Mouse (Mus musculus) left cerebral cortex, adult 11 months (tissue): ENCODE results near the gene Igf2bp1.

Source experiments
- DNase-seq: peaks from one replicate; pipeline ENCODE4 v3.0.0; 2022; ENCODE audit warnings: low spot score

The Igf2bp1 gene

DNA sequence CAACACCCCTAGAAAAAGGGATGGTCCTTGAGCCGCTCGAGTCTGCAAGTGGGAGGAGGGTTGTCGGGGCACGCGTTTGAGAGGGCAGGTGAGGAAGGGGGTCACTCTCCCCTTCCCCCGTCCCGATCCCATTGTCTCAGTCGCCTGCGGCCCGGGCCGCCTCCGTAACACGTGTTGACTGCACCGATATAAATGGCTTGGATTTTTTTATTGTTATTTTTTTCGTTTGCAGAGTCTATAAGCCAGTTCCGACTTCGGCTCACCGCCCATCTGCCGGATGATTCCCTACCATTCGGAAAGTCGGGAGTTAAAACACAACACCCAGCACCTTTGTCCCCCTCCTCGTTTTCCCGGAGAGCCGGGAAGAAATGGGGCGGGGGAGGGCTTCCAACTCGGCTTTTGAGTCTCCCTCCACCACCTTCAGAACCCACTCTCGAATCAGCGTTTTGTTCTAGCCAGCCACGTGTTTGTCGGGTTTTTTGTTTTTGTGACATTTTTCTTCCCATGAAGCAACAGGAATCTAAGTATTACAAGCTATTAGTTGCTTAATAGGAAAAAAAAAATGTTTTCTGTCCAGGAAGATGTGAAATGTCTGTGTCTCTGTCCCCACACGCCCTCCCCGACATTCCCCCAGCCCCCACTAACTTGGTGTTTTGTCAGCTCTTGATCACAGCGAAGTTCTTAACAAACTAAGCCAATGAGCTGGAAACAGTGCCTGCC, 1.9 kb upstream of the Igf2bp1 start:
- DNase-seq = no peak

DNA sequence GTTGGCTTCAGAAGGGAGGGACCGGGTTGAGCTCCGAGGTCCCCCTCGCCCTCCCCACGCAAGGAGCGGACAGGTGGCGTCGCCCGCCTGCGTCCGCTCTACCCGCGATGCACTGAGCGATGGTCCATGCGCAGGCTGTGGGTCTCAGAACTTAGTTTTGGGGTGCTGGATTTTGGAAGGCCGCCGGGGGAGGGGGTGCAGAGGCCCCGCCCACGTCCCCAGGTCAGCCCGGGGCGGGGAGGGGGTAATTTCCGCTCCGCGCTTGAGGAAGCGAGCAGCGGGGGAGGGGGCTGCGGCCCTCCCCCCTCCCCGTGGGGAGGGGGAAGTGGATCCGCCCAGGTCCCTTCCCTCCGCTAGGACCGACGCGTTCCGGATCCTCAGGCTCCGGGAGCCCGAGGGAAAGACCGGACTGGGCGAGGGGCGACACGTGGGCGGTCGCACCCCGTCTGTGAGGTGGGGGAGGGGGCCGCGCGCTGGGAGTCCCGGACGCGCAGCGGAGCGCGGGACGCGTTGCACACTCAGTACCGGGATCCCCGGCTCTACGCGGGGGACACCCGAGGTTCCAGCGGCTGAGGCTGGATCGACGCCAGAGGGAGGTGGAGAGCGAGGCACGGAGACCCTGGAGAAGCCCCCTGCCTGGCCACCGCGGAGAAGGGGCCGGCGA, 1.2 kb upstream of the Igf2bp1 start:
- no peak for DNase-seq

GRCm38 (mm10) chr11:96006367-96006851, 669 bp upstream of the Igf2bp1 start:
- DNase-seq = no peak

DNA sequence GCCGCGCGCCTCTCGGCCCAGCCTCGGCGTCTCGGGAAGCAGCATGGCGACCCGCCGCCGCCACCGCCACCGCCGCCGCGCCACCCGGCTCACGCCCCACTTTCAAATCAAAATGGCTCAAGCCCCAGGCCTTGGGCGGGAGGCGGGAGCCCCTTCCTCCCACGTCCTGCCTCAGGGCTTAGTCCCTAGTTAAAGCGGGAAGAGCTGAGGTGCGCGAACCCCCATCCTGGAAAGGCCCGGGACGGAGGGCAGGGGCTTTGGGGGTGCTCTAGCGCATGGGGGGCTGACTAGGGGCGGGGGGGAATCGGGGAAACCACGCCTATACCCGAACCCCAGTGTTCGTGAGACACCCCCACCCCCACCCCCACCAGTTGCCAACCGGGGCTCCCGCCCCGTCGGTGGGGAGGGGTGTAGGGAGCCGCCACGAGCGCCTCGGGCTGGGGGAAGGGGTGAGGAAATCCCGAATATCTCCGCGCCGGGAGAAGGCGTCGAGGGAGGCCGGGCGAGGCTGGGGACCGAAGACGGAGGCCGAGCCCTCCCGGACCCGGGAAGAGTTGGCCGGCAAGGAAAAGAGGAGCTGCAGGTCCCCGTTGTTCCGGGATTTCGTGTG, 842 bp downstream of the Igf2bp1 start:
- DNase-seq = no peak

DNA sequence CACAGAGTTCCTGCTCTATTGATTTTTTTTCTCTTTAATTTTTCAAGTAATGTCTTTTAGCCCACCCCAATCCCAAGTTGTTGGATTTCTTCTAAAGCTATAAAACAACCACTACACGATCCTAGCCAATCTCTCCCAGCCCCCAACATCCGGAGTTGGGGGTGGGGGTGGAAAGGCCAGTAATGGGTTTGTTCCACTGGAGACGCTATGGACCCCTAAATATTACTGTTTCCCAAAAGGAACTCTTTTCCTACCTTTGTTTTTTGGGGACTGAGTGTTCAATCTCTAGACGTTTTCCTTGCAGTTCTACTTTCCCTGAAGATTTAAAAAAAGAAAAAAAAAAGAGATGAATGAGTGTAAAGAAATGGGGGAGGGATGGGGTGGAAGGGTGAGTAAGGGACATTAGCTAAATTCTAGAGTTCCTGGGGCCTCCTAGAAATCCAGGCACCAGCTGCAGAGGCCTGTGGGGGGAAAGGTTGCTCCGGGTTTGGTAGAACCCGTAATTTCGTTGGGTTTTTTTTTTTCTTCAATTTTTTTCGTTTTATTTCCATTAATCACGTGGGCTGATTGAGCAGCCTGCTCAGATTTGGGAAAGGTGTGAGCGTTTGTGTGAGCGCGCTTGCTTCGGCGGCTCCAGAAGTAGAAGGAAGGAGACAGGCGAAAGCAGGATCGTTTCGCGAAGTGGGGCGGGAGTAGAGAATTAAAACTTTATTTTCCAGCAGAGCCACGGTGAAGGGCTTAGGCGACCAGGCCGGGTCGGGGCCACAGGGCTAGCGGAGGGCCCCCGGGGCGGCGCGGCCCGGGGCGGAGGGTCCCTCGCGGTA, 1.6 kb downstream of the Igf2bp1 start:
- DNase-seq = no peak

- DNase-seq = no peak
Observed at GRCm38 (mm10) chr11:96003100-96003900, 2.4 kb downstream of the Igf2bp1 start.

GRCm38 (mm10) chr11:95994151-95994550, 11.6 kb downstream of the Igf2bp1 start:
- DNase-seq = no peak

- no peak for DNase-seq
Observed at GRCm38 (mm10) chr11:95990886-95991708, 14.6 kb downstream of the Igf2bp1 start.

GRCm38 (mm10) chr11:95990431-95990830, 15.3 kb downstream of the Igf2bp1 start:
- no peak for DNase-seq

DNA sequence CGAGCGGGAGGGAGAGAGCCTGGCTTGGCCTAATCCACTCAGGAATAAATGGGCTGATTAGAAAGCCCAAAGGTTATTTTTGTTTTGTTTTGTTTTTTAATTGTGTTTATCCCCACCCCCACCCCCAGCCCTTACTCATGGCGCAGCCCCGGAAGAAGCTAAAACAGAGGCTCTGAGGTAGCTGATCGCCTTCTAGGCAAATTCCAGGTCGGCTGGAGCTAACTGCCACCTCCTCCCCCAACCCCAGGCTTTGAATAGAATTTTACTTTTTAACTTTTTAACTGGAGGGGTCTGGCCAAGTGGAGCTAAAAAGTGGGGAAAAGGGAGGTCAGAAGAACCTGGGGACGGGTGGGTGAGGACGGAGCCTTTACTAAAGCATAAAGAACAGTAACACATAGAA, 15.9 kb downstream of the Igf2bp1 start:
- DNase-seq = no peak

DNA sequence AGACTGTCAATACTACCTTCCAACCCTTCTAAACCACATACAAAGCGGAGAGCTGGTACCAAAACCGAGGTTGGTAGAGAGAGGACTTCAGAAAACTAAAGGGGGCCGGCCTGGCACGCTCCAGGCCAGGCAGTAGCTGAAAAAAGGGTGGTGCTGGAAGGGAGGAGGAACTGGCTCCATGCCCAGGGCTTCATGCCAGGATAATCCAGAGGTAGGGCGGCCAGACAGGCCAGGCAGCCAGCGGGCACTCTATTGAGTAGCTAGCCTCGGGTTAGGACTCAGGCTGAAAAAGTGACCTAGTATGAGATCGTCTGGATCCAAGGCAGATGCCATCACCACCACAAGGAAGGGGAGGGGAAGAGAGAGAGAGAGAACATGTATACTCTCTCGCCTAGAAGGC, 17.2 kb downstream of the Igf2bp1 start:
- no peak for DNase-seq

- no peak for DNase-seq
Observed at GRCm38 (mm10) chr11:95987854-95988447, 17.8 kb downstream of the Igf2bp1 start.

- DNase-seq = no peak
Observed at GRCm38 (mm10) chr11:95982475-95982874, 23.3 kb downstream of the Igf2bp1 start.

DNA sequence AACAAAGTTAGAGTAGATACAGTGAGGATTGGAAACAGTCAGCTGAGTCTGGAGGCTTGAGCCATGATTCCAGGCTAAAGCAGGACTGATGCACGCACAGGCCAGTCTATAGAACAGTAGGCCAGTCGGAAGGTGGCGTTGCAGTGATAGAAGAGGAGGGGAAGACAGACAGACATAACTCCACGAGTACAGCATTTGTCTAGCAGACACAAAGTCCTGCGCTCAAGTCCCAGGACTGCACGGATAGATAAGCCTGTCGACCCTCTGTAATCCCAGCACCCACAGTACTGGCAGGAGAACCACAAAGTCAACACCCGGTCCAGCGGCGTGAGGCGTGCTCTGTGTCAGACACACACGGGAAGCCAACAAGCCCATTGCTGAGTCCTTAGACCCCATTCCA, 23.9 kb downstream of the Igf2bp1 start:
- no peak for DNase-seq

- DNase-seq = no peak
Observed at GRCm38 (mm10) chr11:95980762-95981418, 24.9 kb downstream of the Igf2bp1 start.

DNA sequence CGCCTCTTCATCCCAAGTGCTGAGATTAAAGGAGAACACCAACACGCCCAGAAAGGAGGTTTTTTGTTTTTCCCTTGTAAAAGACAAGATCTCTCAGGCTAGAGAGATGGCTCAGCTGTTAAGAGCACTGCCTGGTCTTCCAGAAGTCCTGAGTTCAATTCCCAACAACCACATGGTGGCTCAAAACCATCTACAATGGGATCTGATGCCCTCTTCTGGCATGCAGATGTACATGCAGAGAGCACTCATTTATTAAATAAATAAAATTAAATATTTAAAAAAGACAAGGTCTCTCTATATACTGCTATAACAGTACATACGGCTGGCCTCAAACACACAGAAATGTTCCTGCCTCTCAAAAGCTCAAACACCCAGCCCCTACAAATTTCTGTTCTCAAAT, 27.3 kb downstream of the Igf2bp1 start:
- no peak for DNase-seq

GRCm38 (mm10) chr11:95976290-95976689, 29.4 kb downstream of the Igf2bp1 start:
- no peak for DNase-seq

DNA sequence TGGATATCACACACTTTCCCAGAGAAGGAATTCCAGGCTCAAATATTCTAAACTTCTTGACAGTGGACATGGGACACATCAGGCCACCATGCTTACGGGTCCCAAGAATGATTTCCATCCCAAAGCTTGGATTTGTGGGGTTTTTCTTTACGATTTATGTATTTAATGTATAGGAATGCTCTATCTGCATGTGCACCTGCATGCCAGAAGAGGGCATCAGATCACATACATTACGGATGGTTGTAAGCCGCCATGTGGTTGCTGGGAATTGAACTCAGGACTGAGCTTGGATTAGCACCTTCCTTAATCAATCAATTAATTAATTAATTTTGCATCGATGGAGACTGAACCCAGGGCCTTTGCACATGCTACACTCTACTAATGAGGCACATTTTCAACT, 30.0 kb downstream of the Igf2bp1 start:
- no peak for DNase-seq

DNA sequence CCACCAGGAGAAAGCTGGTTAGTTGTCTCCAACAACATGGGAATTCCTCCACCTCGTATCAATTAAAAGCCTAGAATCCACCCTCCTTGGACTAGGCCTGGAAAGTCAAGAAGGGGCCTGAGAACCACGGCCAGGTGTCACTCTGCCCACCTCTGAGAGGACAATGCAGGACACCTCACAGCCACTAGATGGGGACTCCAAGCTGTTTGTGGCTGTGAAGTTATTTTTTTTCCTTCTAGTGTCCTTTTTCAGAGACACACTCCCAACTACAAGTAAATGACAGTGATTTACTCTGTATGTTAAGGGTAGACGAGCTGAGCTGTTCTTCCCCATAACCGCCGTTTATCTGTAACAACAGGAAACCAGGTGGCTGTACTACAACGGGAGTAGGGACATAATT, 32.6 kb downstream of the Igf2bp1 start:
- DNase-seq = no peak

GRCm38 (mm10) chr11:95963304-95963703, 42.4 kb downstream of the Igf2bp1 start:
- no peak for DNase-seq
